28 mouse cellular contexts compared by ENCODE assay signal in the genomic region with DNA sequence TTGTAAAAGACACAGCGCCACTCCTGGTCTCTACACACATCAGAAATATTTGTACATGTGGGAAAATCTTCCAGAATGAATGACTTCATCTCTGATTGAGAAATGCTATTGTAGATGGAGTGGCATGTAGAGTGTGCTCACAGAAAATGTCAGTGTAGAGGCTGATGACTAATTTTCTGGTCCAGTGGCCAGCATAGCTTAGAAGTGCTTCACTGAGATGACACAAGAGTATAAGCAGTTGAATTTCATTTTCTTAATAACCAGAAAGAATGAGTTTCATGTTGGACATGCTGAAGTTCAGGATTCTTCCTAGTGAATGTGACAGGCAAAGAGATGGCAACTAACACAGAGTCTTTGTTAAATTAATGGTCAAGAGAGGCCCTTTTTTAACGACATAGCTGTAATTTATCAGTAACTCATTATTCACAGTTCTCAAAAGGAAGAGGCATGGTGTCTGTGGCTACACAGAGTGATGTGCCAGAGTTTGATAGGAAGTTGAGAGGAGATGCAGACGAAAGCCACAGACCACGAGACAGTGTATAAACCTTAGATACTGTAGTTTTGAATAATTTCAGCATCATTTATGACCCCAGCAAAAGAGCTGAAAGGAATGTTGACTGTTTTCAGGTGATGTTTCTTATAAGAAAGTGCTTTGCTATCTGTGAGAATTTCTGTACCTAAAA. TPM values are rescaled to one million over a fixed set of nuclear protein-coding genes. Genes with fewer than 3 reads are reported as not detected.
DNase-seq lines count a peak whose midpoint lies in the region; ATAC-seq lines count a peak whose summit lies in the region.
"Had no signal": no experiment of that assay in that cellular context is flagged by ENCODE, and none has a peak within 500 bp of the region (broad histone marks: within the 10 kb centered on the region; RNA-seq: fewer than 3 reads in every experiment).

No protein-coding gene starts in this region.

- DNase-seq in 3T3-L1 (ENCODE audit: low read depth, low spot score) = peak; percentile 42
- DNase-seq in Muller cell, postnatal 12 days (ENCODE audit: inconsistent ontology term) = peak; percentile 87
- peak; percentile 2 for DNase-seq in retina, embryonic 14.5 days (ENCODE audit: low spot score)
- no peak for DNase-seq in layer of hippocampus, postnatal 25 days (ENCODE audit: extremely low spot score in 1 of 2, low spot score in 1 of 2)
- no peak for DNase-seq in T-cell, adult 2 months (ENCODE audit: low spot score)
- no peak for DNase-seq in layer of hippocampus, adult 9-11 months
- no peak for DNase-seq in heart, postnatal 14 days
- DNase-seq: adrenal gland, postnatal 10 days; cerebellum, adult 11 months; cerebellum, adult 8-10 months; cerebellum, postnatal 10 days; cerebellum, postnatal 36 days; forebrain, postnatal 0 days; gastrocnemius, postnatal 10 days; heart, adult 11 months; heart, postnatal 36 days; kidney, adult 18-20 months had no signal

- intact Hi-C loops in heart, postnatal 14 days (cut with DNase I) = no loop called here

- peak; percentile 94 for ATAC-seq in common myeloid progenitor, adult 5-6 weeks (replicated peaks; ENCODE audit: low read depth, poor library complexity, severe bottlenecking)
- ATAC-seq: activated CD4-positive, CD25-positive, alpha-beta regulatory T cell, adult 4 months; CD4-positive, CD25-positive, alpha-beta regulatory T cell, adult 4 months; forebrain, embryonic 14.5 days; forebrain, postnatal 0 days; hindbrain, postnatal 0 days; inflammation-experienced regulatory T-cells, adult 6 months; intestine, embryonic 16.5 days had no signal

RNA-seq across cellular contexts. Expression of gene Olfr1390, which starts 2.3 kb away (rescaled TPM):
- not detected in 2 replicates for total RNA-seq in common myeloid progenitor, adult 5-6 weeks (2017)
- not detected for total RNA-seq in layer of hippocampus, postnatal 25 days (2021)
- not detected for total RNA-seq in heart, postnatal 14 days (2021)
- total RNA-seq: adrenal gland, postnatal 10 days; adrenal gland, postnatal 4 days; forebrain, postnatal 0 days; gastrocnemius, postnatal 10 days; gastrocnemius, postnatal 4 days; heart, adult 8-10 months; heart, postnatal 36 days; hindbrain, postnatal 0 days; MEL had no signal

RNA-seq across cellular contexts. Expression of gene Olfr1391, which starts 14.7 kb away (rescaled TPM):
- not detected in 2 replicates for total RNA-seq in common myeloid progenitor, adult 5-6 weeks (2017)
- not detected for total RNA-seq in layer of hippocampus, postnatal 25 days (2021)
- total RNA-seq in heart, postnatal 14 days (2021) = not detected
- total RNA-seq: adrenal gland, postnatal 10 days; adrenal gland, postnatal 4 days; forebrain, postnatal 0 days; gastrocnemius, postnatal 10 days; gastrocnemius, postnatal 4 days; heart, adult 8-10 months; heart, postnatal 36 days; hindbrain, postnatal 0 days; MEL had no signal

RNA-seq across cellular contexts. Expression of gene Olfr10, which starts 32.8 kb away (rescaled TPM):
- total RNA-seq in common myeloid progenitor, adult 5-6 weeks (2017) = not detected in 2 replicates
- not detected for total RNA-seq in layer of hippocampus, postnatal 25 days (2021)
- not detected for total RNA-seq in heart, postnatal 14 days (2021)
- total RNA-seq: adrenal gland, postnatal 10 days; adrenal gland, postnatal 4 days; gastrocnemius, postnatal 10 days; gastrocnemius, postnatal 4 days; heart, adult 8-10 months; heart, postnatal 36 days; hindbrain, postnatal 0 days; MEL had no signal

RNA-seq across cellular contexts. Expression of gene Olfr1392, which starts 52.2 kb away (rescaled TPM):
- not detected in 2 replicates for total RNA-seq in common myeloid progenitor, adult 5-6 weeks (2017)
- not detected for total RNA-seq in layer of hippocampus, postnatal 25 days (2021)
- not detected for total RNA-seq in heart, postnatal 14 days (2021)
- total RNA-seq: adrenal gland, postnatal 10 days; gastrocnemius, postnatal 10 days; gastrocnemius, postnatal 4 days; heart, adult 8-10 months; heart, postnatal 36 days; hindbrain, postnatal 0 days; MEL had no signal

RNA-seq across cellular contexts. Expression of gene Olfr1393, which starts 59.2 kb away (rescaled TPM):
- total RNA-seq in common myeloid progenitor, adult 5-6 weeks (2017) = not detected in 2 replicates
- total RNA-seq in layer of hippocampus, postnatal 25 days (2021) = not detected
- total RNA-seq in heart, postnatal 14 days (2021) = under 1 TPM; 0.32 to 0.48 TPM
- total RNA-seq: adrenal gland, postnatal 10 days; hindbrain, postnatal 0 days; MEL had no signal

Comparison
In these comparisons a context has a peak if more than half of its experiments do, and no peak if none do; other contexts are left out.
1. DNase-seq: peak in 3T3-L1 (single experiment), Muller cell, postnatal 12 days (single experiment) and retina, embryonic 14.5 days (single experiment); none in layer of hippocampus, postnatal 25 days (0 of 2), T-cell, adult 2 months (single experiment), layer of hippocampus, adult 9-11 months (single experiment) and heart, postnatal 14 days (0 of 2).